Mouse (Mus musculus) forebrain, embryonic 15.5 days (tissue): ENCODE results near the gene BC049715. TPM values are rescaled to one million over a fixed set of nuclear protein-coding genes. Genes with fewer than 3 reads are reported as not detected.
A peak's percentile ranks its signal among the peaks of the same experiment; 100 is the strongest.
"Not testable (repeated sequence)": the region's sequence is repeated elsewhere in the genome, so short reads cannot be mapped to it uniquely, and the experiment has no call there.

Experiments
- ATAC-seq: fragments of 200-750 bp; cut with Nextera tagmentation; replicated peaks from 2 replicates; pipeline ENCODE4 v1.8.0; 2017; ENCODE audit warnings: mild to moderate bottlenecking, moderate TSS enrichment, moderate library complexity
- H3K27ac ChIP-seq: fragments of 300-500 bp; sonication (generic); replicated peaks from 2 replicates; pipeline ENCODE4 v1.5.1; 2015; ENCODE audit warnings: mild to moderate bottlenecking, inconsistent platforms
- H3K27me3 ChIP-seq: fragments of 300-500 bp; sonication (generic); 2 replicates; pipeline ENCODE4 v1.6.1; 2015; ENCODE audit warnings: inconsistent platforms
- H3K36me3 ChIP-seq: fragments of 300-500 bp; sonication (generic); 2 replicates; pipeline ENCODE4 v1.6.1; 2015; ENCODE audit warnings: mild to moderate bottlenecking, inconsistent platforms
- H3K4me1 ChIP-seq: fragments of 300-500 bp; sonication (generic); 2 replicates; pipeline ENCODE4 v1.6.1; 2015; ENCODE audit warnings: inconsistent platforms
- H3K4me2 ChIP-seq: fragments of 300-500 bp; sonication (generic); replicated peaks from 2 replicates; pipeline ENCODE4 v1.6.1; 2015; ENCODE audit warnings: mild to moderate bottlenecking, inconsistent platforms
- H3K4me3 ChIP-seq: fragments of 300-500 bp; sonication (generic); 2 replicates; pipeline ENCODE4 v1.5.1; 2015; ENCODE audit warnings: mild to moderate bottlenecking, inconsistent platforms
- H3K9ac ChIP-seq: fragments of 300-500 bp; sonication (generic); replicated peaks from 2 replicates; pipeline ENCODE4 v1.6.1; 2015; ENCODE audit warnings: mild to moderate bottlenecking, inconsistent platforms
- H3K9me3 ChIP-seq: fragments of 300-500 bp; sonication (generic); 2 replicates; pipeline ENCODE4 v1.6.1; 2016; ENCODE audit warnings: inconsistent platforms
- WGBS: fragments of 180-500 bp; shearing (Covaris S2); methylation state at CpG from one replicate; pipeline ENCODE4 v1.1.7; 2015; ENCODE audit warnings: mixed read lengths; 5-methylcytosine and 5-hydroxymethylcytosine counted together
- polyA plus RNA-seq: library from polyadenylated mRNA; unstranded; fragments of >200 nt; fragmentation: Nextera tagmentation; extraction: Ambion mirVana; gene quantifications from 2 replicates; pipeline ENCODE4 v1.2.1, GENCODE M21; 2015

Gene BC049715
- 0.93 and 1.1 TPM in 2 replicates for polyA plus RNA-seq

DNA sequence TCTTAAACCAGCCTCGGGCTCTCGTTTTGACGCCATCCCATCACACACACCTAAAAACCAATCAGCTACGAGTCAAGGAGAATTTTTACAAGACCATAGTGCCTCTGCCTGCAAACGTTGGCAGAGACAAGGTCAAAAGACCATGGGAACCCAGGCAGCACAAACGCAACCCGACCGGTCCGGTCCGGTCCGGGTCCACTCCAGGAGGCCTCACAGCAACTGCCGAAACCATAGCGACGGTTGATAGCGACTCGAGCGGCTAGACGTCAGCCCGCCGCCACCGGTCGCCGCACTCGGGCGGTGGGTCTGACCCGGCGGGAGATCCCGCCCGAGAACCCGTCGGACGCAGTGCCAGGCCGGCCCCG is at the start of gene BC049715:
TSS of gene BC049715 (plus strand) at position 111 of the 365 bp plus-strand sequence.
- Histone ChIP-seq H3K27ac (peak within 1 kb of the TSS; percentile 89), H3K9ac (peak within 1 kb of the TSS; percentile 87), H3K36me3 (peaks cover 22% of the 10 kb centered on the region), H3K4me1 (peaks cover 17% of the 10 kb centered on the region), H3K4me3 (peak within 1 kb of the TSS; percentile 87), H3K27me3 (peaks cover 6% of the 10 kb centered on the region; the same call in 1 of the 2 replicates), H3K4me2 (peak within 1 kb of the TSS; percentile 75), H3K9me3 (no peaks in the 10 kb centered on the region)
- no peak; the same call in 1 of the 2 replicates for ATAC-seq
- WGBS = under 1% methylated on average over 34 of the region's 34 CpGs

DNA sequence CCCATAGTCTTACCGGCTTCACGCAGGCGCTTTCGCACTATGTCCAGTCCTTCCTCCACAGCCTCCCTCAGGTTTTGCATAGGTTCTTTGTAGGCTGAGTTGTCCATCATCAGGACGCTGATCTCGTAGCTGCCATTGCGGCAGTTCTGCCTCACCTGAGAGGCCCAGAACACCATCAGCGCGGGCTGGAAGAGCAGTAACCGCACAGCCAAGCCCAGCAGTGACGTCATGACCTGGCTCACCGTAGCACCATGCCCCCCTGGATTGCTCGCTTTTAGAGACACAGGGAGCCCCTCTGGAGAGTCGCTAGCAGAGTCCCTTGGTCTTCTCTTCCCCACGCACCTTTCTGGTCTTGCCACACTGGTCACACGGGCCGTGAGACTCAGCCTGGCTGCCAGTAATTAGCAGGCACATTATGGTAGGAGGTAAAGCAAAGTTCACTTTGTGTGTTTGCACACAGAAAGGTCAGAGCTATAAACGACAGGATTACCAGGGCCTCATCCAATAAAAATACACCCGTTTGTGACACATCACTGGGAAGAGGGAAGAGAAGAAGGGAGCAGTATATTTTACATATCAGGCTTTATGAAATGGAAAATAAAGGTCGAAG is 45.9 kb upstream of the BC049715 start, which contains the start of gene Gucy2c:
TSS of gene Gucy2c (minus strand) at position 389 of the 610 bp plus-strand sequence.
- Histone ChIP-seq H3K36me3 (no peaks in the 10 kb centered on the region), H3K9ac (no peak within 1 kb of the TSS), H3K4me3 (no peak within 1 kb of the TSS), H3K27ac (no peak within 1 kb of the TSS), H3K4me2 (no peak within 1 kb of the TSS), H3K9me3 (no peaks in the 10 kb centered on the region), H3K27me3 (no peaks in the 10 kb centered on the region), H3K4me1 (no peaks in the 10 kb centered on the region)
- no peak for ATAC-seq
- 81% methylated on average over 20 of the region's 20 CpGs for WGBS

DNA sequence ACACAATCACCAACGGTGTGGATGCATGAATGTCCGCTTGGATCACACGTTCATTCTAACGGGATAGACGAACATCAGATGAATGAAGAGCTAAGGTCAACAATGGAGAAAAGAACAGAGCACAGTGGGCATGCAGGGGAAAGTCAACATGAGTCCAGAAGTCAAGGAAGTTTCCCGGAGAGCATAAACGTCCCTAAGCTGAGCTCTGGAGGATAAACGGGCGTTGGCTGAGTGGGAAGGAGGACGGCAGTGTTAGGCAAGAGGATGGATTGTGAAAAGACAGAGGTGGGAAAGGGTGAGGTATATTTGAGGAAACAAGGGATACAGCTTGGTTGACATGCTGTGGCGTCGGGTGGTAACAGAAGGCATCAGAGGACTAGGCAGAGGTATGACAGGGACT is 45.3 kb upstream of the BC049715 start:
- H3K4me2 ChIP-seq = no peak overlapping the region
- H3K9me3 ChIP-seq = no peaks in the 10 kb centered on the region
- H3K27ac ChIP-seq = no peak overlapping the region
- ATAC-seq = no peak
- H3K4me3 ChIP-seq = no peak overlapping the region
- H3K36me3 ChIP-seq = no peaks in the 10 kb centered on the region
- H3K27me3 ChIP-seq = no peaks in the 10 kb centered on the region
- no peak overlapping the region for H3K9ac ChIP-seq
- 85% methylated on average over 12 of the region's 12 CpGs for WGBS
- no peaks in the 10 kb centered on the region for H3K4me1 ChIP-seq

DNA sequence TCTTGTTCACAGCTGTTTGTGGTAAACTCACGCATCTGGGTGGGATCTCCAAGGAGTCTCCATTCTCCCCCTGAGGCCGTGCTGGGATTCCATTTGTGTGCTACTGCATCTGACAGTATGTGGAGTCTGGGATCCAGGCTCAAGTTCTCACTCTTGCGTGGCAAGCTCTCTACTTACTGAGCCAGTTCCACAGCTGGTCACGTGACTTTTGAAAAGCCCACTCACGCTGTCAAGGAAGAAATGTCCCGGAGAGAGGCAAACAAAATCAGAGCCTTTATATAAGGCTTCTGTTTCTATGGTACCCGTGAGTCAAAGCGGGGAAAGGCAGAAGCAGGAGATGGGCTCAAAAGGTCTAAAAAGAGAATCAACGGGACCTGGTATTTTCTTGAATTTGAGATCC is 44.7 kb upstream of the BC049715 start:
- 83% methylated on average over 9 of the region's 9 CpGs for WGBS
- H3K27ac ChIP-seq = no peak overlapping the region
- no peak for ATAC-seq
- no peak overlapping the region for H3K4me2 ChIP-seq
- no peak overlapping the region for H3K4me3 ChIP-seq
- H3K9ac ChIP-seq = no peak overlapping the region
- no peaks in the 10 kb centered on the region for H3K9me3 ChIP-seq
- H3K27me3 ChIP-seq = no peaks in the 10 kb centered on the region
- H3K4me1 ChIP-seq = no peaks in the 10 kb centered on the region
- no peaks in the 10 kb centered on the region for H3K36me3 ChIP-seq

DNA sequence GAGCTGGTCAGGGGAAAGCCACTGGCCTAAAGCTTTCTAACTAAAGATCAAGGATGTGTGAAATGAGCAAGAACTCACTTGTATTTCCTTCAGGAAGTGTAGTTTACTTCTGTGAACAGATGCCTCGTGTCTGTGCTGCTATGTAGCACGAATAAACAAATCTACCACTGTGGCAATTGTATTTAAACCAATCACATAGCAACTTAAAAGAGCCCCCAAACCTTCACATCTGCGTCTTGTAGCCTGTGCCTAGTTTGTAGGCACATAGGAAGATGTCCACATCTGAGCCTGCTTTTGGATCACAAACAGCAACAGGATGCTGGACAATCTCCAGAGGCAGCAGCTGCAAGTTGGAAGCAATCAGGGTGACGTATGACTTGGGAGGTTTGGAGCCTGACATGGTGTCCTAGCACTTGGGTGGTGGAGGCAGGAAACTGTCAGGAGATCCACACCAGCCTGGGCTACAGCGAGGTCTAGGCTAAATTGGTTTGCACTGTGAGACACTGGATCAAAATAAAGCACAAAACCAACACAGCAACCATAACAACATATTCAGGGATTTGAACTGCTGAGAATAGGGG is 37.9 kb upstream of the BC049715 start:
- Histone ChIP-seq H3K9ac (no peak overlapping the region), H3K36me3 (no peaks in the 10 kb centered on the region), H3K27ac (no peak overlapping the region), H3K27me3 (0 out of 2 replicates have a peak, but pooled peaks cover 3% of the 10 kb centered on the region), H3K9me3 (no peaks in the 10 kb centered on the region), H3K4me2 (no peak overlapping the region), H3K4me1 (peaks cover 13% of the 10 kb centered on the region), H3K4me3 (no peak overlapping the region)
- ATAC-seq = no peak
- 82% methylated on average over 5 of the region's 5 CpGs for WGBS

DNA sequence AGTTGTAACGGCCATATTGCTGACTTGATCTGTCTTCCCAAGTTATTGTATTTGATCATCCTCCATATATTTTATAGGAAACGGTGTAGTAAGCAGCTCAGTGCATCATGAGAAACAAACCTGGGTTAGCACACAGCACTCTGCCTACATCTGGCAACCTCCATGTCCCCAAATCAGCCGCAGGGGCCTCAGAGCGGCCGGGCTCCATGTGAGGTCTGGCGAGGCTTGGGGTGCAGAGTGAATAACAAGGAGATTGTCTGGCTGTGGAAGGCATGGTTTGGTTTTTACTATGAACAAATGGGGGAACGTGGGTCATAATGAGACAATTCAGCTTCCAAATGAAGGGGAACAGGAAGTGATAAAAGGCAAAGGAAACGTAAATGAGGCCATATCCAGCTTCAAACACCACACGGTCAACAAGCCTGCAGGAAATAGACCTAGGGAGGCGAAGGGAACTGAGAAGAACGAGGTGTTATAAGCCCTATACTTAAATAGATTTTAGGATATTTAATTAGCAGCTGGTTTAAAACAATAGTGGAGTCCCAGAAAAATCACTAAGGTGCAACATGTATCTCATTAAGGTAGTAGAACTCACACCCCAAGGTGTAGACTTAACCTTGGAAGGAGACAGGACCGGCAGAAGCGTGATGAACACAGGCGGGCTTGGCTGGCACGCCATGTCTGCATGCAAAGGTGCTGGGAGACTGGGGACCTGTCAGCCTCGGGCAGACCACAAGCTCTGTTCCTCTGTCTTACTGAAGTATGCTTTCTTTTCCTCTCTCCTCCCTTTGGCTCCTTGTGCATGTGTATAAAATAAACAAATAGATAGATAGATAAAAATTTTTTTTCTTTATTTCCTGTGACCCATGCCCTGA is 34.3 kb upstream of the BC049715 start:
- H3K4me3 ChIP-seq = peak overlapping the region; percentile 33
- H3K9ac ChIP-seq = peak overlapping the region; percentile 6; the same call in 1 of the 2 replicates
- peak overlapping the region; percentile 62 for H3K4me2 ChIP-seq
- H3K36me3 ChIP-seq = no peaks in the 10 kb centered on the region
- 0 out of 2 replicates have a peak, but pooled peaks cover 3% of the 10 kb centered on the region for H3K27me3 ChIP-seq
- H3K9me3 ChIP-seq = no peaks in the 10 kb centered on the region
- 23% methylated on average over 16 of the region's 16 CpGs for WGBS
- peaks cover 13% of the 10 kb centered on the region for H3K4me1 ChIP-seq
- H3K27ac ChIP-seq = no peak overlapping the region
- no peak for ATAC-seq

DNA sequence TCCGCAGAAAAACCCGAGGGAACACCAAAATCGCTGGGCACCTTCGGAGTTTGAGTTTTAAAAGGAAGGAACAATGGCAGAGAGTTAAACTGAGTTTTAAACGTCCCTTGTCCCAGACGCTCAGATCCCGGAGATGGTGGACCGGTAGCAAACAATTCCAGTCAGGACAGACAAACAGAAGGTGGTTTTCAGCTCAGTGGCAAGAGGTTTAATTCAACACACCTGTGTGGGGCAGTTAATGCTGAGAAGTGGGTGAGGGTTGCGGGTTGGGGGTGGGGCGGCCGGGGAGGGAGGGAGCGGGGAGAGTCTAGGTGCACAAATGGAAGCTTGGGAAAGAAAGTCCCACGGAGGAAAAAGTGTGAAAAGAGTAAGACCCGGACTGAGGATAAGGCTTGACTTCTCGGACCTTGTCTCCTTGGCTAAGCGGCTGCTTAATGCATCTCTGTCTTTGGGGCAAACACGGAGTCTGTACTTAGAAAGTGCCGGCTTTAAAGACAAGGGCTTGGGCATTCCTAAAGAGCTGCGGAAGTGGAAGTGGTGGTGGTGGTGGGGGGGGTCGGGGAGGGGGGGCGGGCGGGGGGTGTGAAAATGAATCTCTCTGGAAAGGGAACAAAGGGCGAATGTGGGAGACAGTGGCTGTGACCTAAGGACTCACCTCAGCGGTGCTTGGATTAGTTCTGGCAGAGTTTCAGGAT is 33.4 kb upstream of the BC049715 start:
- H3K9ac ChIP-seq = peak overlapping the region; percentile 6; the same call in 1 of the 2 replicates
- H3K27me3 ChIP-seq = 0 out of 2 replicates have a peak, but pooled peaks cover 3% of the 10 kb centered on the region
- no peak overlapping the region for H3K27ac ChIP-seq
- no peaks in the 10 kb centered on the region for H3K9me3 ChIP-seq
- under 1% methylated on average over 22 of the region's 24 CpGs for WGBS
- peaks cover 13% of the 10 kb centered on the region for H3K4me1 ChIP-seq
- H3K4me3 ChIP-seq = peak overlapping the region; percentile 33
- peak overlapping the region; percentile 62 for H3K4me2 ChIP-seq
- H3K36me3 ChIP-seq = no peaks in the 10 kb centered on the region
- ATAC-seq = 0 out of 2 replicates have a peak, but pooled peaks have one; percentile 55

DNA sequence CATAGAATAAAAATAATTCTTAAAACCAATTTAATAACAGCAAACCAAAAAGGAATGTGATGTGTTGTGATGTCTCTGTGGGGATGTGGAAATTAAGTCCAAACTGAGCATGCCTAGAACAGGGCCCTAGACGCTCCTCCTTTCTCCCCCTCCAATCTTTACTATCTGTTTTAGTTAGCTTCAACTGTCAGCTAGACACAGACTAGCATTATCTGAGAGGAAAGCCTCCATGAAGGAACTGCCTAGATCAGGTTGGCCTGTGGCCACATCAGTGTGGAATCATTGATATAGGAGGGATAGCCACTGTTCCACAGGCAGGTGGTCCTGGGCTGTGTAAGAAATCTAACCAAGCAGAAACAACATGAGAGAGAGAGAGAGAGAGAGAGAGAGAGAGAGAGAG is 32.3 kb upstream of the BC049715 start:
- no peaks in the 10 kb centered on the region for H3K9me3 ChIP-seq
- H3K27me3 ChIP-seq = 0 out of 2 replicates have a peak, but pooled peaks cover 3% of the 10 kb centered on the region
- no peaks in the 10 kb centered on the region for H3K36me3 ChIP-seq
- peaks cover 13% of the 10 kb centered on the region for H3K4me1 ChIP-seq
- 56% methylated on average over 1 of the region's 1 CpGs for WGBS
- no peak overlapping the region for H3K9ac ChIP-seq
- no peak overlapping the region for H3K4me3 ChIP-seq
- H3K27ac ChIP-seq = no peak overlapping the region
- ATAC-seq = no peak
- H3K4me2 ChIP-seq = no peak overlapping the region

DNA sequence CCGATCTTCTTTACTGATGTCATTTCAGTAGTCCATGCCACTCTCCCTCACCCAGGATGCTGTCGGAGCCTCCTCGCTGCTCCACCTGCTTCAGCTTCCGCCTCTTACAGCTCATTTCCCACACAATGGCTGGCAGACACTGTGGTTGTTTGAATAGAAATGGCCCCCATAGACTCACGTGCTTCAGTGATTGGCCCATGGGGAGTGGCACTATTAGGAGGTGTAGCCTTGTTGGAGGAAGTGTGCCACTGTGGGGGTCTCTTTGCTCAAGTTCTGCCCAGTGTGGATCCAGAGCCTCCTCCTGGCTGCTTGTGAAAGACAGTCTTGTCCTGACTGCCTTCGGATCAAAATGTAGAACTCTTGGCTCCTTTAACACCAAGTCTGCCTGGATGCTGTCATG is 31.6 kb upstream of the BC049715 start:
- no peaks in the 10 kb centered on the region for H3K9me3 ChIP-seq
- H3K4me3 ChIP-seq = no peak overlapping the region
- no peak overlapping the region for H3K9ac ChIP-seq
- H3K36me3 ChIP-seq = no peaks in the 10 kb centered on the region
- peaks cover 13% of the 10 kb centered on the region for H3K4me1 ChIP-seq
- 0 out of 2 replicates have a peak, but pooled peaks cover 3% of the 10 kb centered on the region for H3K27me3 ChIP-seq
- H3K27ac ChIP-seq = no peak overlapping the region
- WGBS = 58% methylated on average over 6 of the region's 6 CpGs
- no peak overlapping the region for H3K4me2 ChIP-seq
- ATAC-seq = no peak

DNA sequence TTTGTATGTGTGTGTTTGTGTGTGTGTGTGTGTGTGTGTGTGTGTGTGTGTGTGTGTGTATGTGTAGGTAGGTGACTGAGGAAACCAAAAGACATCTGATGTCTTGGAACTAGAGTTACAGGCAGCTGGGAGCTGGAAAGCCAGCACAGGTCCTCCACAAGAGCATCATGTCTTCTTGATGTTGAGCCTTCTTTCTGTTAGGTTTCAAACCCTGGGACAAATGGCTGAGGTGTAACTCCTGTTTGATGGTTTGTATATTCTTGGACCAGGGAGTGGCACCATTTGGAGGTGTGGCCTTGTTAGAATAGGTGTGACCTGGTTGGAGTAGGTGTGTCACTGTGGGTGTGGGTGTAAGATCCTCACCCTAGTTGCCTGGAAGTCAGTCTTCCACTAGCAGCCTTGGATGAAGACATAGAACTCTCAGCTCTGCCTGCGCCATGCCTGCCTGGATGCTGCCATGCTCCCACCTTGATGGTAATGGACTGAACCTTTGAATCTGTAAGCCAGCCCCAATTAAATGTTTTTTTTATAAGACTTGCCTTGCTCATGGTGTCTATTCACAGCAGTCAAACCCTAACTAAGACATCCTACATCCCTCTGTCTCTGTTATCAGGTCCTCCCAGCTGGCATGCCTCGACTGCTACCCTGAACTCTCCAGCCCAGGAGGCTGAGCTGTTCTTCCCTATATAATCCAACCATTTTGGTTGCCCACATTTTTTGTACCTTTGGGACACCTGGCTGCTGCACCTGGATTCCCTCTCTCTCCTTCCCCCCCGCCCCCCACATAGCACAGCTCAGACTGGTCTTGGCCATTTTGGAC is 29.3 kb upstream of the BC049715 start:
- WGBS = 90% methylated on average over 3 of the region's 3 CpGs
- H3K4me3 ChIP-seq, H3K4me2 ChIP-seq, H3K27me3 ChIP-seq, ATAC-seq, H3K9ac ChIP-seq, H3K27ac ChIP-seq, H3K36me3 ChIP-seq, H3K9me3 ChIP-seq: not testable (repeated sequence)
- peaks cover 14% of the 10 kb centered on the region for H3K4me1 ChIP-seq

DNA sequence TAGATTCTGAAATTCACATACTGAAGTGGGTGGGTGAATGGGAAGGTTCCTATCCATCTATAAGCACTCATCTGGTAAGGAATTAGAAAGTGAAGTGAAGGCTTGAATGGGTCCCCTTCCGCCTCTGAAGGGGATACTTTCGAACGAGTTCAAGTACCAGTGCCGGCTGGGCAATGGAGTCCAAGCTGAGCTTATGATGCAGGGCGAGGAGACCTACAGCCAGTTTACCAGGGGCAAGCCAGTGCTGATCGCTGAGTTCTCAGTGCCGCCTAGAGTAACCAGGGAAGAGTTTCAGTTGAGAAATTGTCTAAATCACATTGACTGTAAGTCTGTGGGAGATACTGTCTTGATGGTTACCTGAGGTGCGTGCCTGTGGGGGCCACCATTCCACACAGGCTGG is 26.7 kb upstream of the BC049715 start:
- ATAC-seq = no peak
- Histone ChIP-seq H3K27me3 (no peaks in the 10 kb centered on the region), H3K9me3 (no peaks in the 10 kb centered on the region), H3K4me3 (no peak overlapping the region), H3K9ac (no peak overlapping the region), H3K27ac (no peak overlapping the region), H3K4me2 (no peak overlapping the region), H3K4me1 (peaks cover 14% of the 10 kb centered on the region), H3K36me3 (no peaks in the 10 kb centered on the region)
- 87% methylated on average over 8 of the region's 8 CpGs for WGBS
